In genomic region chr15:63717812-63718211, GRCm38 (mm10) we compare ENCODE assay signal across 23 mouse cellular contexts.
DNase-seq lines count a peak whose midpoint lies in the region; ATAC-seq lines count a peak whose summit lies in the region.
"Had no signal": no experiment of that assay in that cellular context is flagged by ENCODE, and none has a peak within 500 bp of the region (broad histone marks: within the 10 kb centered on the region; RNA-seq: fewer than 3 reads in every experiment).

No protein-coding gene starts in this region.

- H3K4me3 ChIP-seq in intestine, embryonic 14.5 days (ENCODE audit: low read depth, low read length) = no peak overlapping the region
- no peak overlapping the region for H3K4me3 ChIP-seq in intestine, embryonic 15.5 days (replicated peaks)
- no peak overlapping the region for H3K4me3 ChIP-seq in limb, embryonic 10.5 days
- H3K4me3 ChIP-seq in limb, embryonic 11.5 days (ENCODE audit: low read depth, low read length) = no peak overlapping the region
- H3K4me3 ChIP-seq in limb, embryonic 13.5 days = no peak overlapping the region
- no peak overlapping the region for H3K4me3 ChIP-seq in midbrain, embryonic 14.5 days (replicated peaks; ENCODE audit: low read depth, low read length)
- H3K4me3 ChIP-seq: embryonic facial prominence, embryonic 13.5 days; embryonic facial prominence, embryonic 15.5 days; erythroblast, embryonic 14.5 days; forebrain, embryonic 10.5 days; forebrain, embryonic 12.5 days had no signal

- 0 out of 2 replicates have a peak, but pooled peaks cover 1% of the 10 kb centered on the region for H3K4me1 ChIP-seq in intestine, embryonic 14.5 days (replicated peaks; ENCODE audit: control insufficient read depth, insufficient read depth, low read length)
- 0 out of 2 replicates have a peak, but pooled peaks cover under 1% of the 10 kb centered on the region for H3K4me1 ChIP-seq in intestine, embryonic 15.5 days (replicated peaks)
- H3K4me1 ChIP-seq in limb, embryonic 10.5 days = peaks cover 14% of the 10 kb centered on the region
- no peaks in the 10 kb centered on the region for H3K4me1 ChIP-seq in limb, embryonic 11.5 days (ENCODE audit: control insufficient read depth, insufficient read depth, low read length)
- H3K4me1 ChIP-seq in limb, embryonic 13.5 days = 0 out of 2 replicates have a peak, but pooled peaks cover 5% of the 10 kb centered on the region
- no peaks in the 10 kb centered on the region for H3K4me1 ChIP-seq in midbrain, embryonic 14.5 days (ENCODE audit: control insufficient read depth, insufficient read depth, low read length)
- H3K4me1 ChIP-seq: embryonic facial prominence, embryonic 13.5 days; embryonic facial prominence, embryonic 15.5 days; forebrain, embryonic 12.5 days had no signal

- H3K36me3 ChIP-seq in intestine, embryonic 14.5 days (ENCODE audit: control insufficient read depth, insufficient read depth, low read length) = no peaks in the 10 kb centered on the region
- H3K36me3 ChIP-seq in intestine, embryonic 15.5 days = no peaks in the 10 kb centered on the region
- H3K36me3 ChIP-seq in limb, embryonic 10.5 days = no peaks in the 10 kb centered on the region
- H3K36me3 ChIP-seq in limb, embryonic 11.5 days (ENCODE audit: control insufficient read depth, insufficient read depth, low read length) = no peaks in the 10 kb centered on the region
- H3K36me3 ChIP-seq in limb, embryonic 13.5 days = no peaks in the 10 kb centered on the region
- no peaks in the 10 kb centered on the region for H3K36me3 ChIP-seq in midbrain, embryonic 14.5 days (ENCODE audit: control insufficient read depth, insufficient read depth, low read length)
- H3K36me3 ChIP-seq: embryonic facial prominence, embryonic 13.5 days; embryonic facial prominence, embryonic 15.5 days; forebrain, embryonic 10.5 days; forebrain, embryonic 12.5 days had no signal

- H3K27me3 ChIP-seq in intestine, embryonic 14.5 days (replicated peaks; ENCODE audit: control insufficient read depth, insufficient read depth, low read length) = no peaks in the 10 kb centered on the region
- H3K27me3 ChIP-seq in intestine, embryonic 15.5 days (replicated peaks) = no peaks in the 10 kb centered on the region
- H3K27me3 ChIP-seq in limb, embryonic 10.5 days (ENCODE audit: low read depth, poor library complexity, severe bottlenecking) = no peaks in the 10 kb centered on the region
- no peaks in the 10 kb centered on the region for H3K27me3 ChIP-seq in limb, embryonic 11.5 days (ENCODE audit: control insufficient read depth, insufficient read depth, low read length)
- no peaks in the 10 kb centered on the region for H3K27me3 ChIP-seq in limb, embryonic 13.5 days
- no peaks in the 10 kb centered on the region for H3K27me3 ChIP-seq in midbrain, embryonic 14.5 days (ENCODE audit: control insufficient read depth, insufficient read depth, low read length)
- H3K27me3 ChIP-seq: embryonic facial prominence, embryonic 13.5 days; embryonic facial prominence, embryonic 15.5 days; forebrain, embryonic 12.5 days had no signal

- WGBS in intestine, embryonic 14.5 days = 83% methylated on average over 8 of the region's 8 CpGs
- 81% methylated on average over 8 of the region's 8 CpGs for WGBS in intestine, embryonic 15.5 days
- 86% methylated on average over 8 of the region's 8 CpGs for WGBS in limb, embryonic 10.5 days
- WGBS in limb, embryonic 11.5 days = 84% methylated on average over 8 of the region's 8 CpGs
- 46% methylated on average over 8 of the region's 8 CpGs for WGBS in limb, embryonic 13.5 days
- 97% methylated on average over 8 of the region's 8 CpGs for whole genome bisulfite sequencing in midbrain, embryonic 14.5 days

- peak; percentile 45 for DNase-seq in intestine, embryonic 14.5 days (ENCODE audit: low spot score)
- peak; percentile 28 for DNase-seq in limb, embryonic 10.5 days (ENCODE audit: low spot score)
- DNase-seq in limb, embryonic 11.5 days (ENCODE audit: low spot score) = no peak
- no peak for DNase-seq in midbrain, embryonic 14.5 days
- DNase-seq in kidney, postnatal 14 days = no peak
- DNase-seq: adrenal gland, adult 2 months; adrenal gland, postnatal 10 days; adrenal gland, postnatal 25 days; cerebellum, adult 11 months; cerebellum, adult 18-20 months; cerebellum, adult 8-10 months; cerebellum, adult 9-11 months; cerebellum, postnatal 14 days; cerebellum, postnatal 36 days; embryo, embryonic 11 days had no signal

- no peaks in the 10 kb centered on the region for H3K9me3 ChIP-seq in intestine, embryonic 14.5 days (ENCODE audit: control insufficient read depth, low read length)
- no peaks in the 10 kb centered on the region for H3K9me3 ChIP-seq in intestine, embryonic 15.5 days
- H3K9me3 ChIP-seq in limb, embryonic 10.5 days (replicated peaks) = no peaks in the 10 kb centered on the region
- no peaks in the 10 kb centered on the region for H3K9me3 ChIP-seq in limb, embryonic 11.5 days (ENCODE audit: control insufficient read depth, low read length)
- no peaks in the 10 kb centered on the region for H3K9me3 ChIP-seq in limb, embryonic 13.5 days
- no peaks in the 10 kb centered on the region for H3K9me3 ChIP-seq in midbrain, embryonic 14.5 days (ENCODE audit: control insufficient read depth, low read length)
- H3K9me3 ChIP-seq: embryonic facial prominence, embryonic 13.5 days; embryonic facial prominence, embryonic 15.5 days; forebrain, embryonic 10.5 days; forebrain, embryonic 12.5 days had no signal

- H3K4me2 ChIP-seq in intestine, embryonic 14.5 days (ENCODE audit: low read length) = no peak overlapping the region
- no peak overlapping the region for H3K4me2 ChIP-seq in intestine, embryonic 15.5 days (replicated peaks)
- no peak overlapping the region for H3K4me2 ChIP-seq in limb, embryonic 11.5 days (ENCODE audit: low read depth, severe bottlenecking)
- H3K4me2 ChIP-seq in limb, embryonic 13.5 days (replicated peaks) = no peak overlapping the region
- H3K4me2 ChIP-seq in midbrain, embryonic 14.5 days (ENCODE audit: low read length) = no peak overlapping the region
- H3K4me2 ChIP-seq: embryonic facial prominence, embryonic 13.5 days; embryonic facial prominence, embryonic 15.5 days; forebrain, embryonic 12.5 days had no signal

- ATAC-seq in intestine, embryonic 14.5 days (replicated peaks; ENCODE audit: low FRiP score, low TSS enrichment, low read depth) = no peak
- ATAC-seq in intestine, embryonic 15.5 days = no peak
- ATAC-seq in limb, embryonic 11.5 days (ENCODE audit: insufficient number of reproducible peaks, low FRiP score, low TSS enrichment, low read depth) = 0 out of 2 replicates have a peak, but pooled peaks have one; percentile 17
- ATAC-seq in limb, embryonic 13.5 days (ENCODE audit: low FRiP score, low read depth) = peak; percentile 75; the same call in 1 of the 2 replicates
- ATAC-seq in midbrain, embryonic 14.5 days (ENCODE audit: low FRiP score, low TSS enrichment) = no peak
- ATAC-seq: forebrain, embryonic 14.5 days had no signal

- no peak overlapping the region for H3K9ac ChIP-seq in intestine, embryonic 14.5 days (ENCODE audit: low read length)
- no peak overlapping the region for H3K9ac ChIP-seq in intestine, embryonic 15.5 days
- no peak overlapping the region for H3K9ac ChIP-seq in limb, embryonic 11.5 days (ENCODE audit: low read length)
- no peak overlapping the region for H3K9ac ChIP-seq in limb, embryonic 13.5 days
- no peak overlapping the region for H3K9ac ChIP-seq in midbrain, embryonic 14.5 days (replicated peaks; ENCODE audit: low read length)
- H3K9ac ChIP-seq: embryonic facial prominence, embryonic 13.5 days; embryonic facial prominence, embryonic 15.5 days; forebrain, embryonic 12.5 days had no signal

- H3K27ac ChIP-seq in intestine, embryonic 14.5 days (ENCODE audit: low read depth) = no peak overlapping the region
- no peak overlapping the region for H3K27ac ChIP-seq in intestine, embryonic 15.5 days
- H3K27ac ChIP-seq in limb, embryonic 10.5 days = no peak overlapping the region
- H3K27ac ChIP-seq in limb, embryonic 11.5 days (replicated peaks; ENCODE audit: low read depth, low read length) = no peak overlapping the region
- H3K27ac ChIP-seq in limb, embryonic 13.5 days = no peak overlapping the region
- no peak overlapping the region for H3K27ac ChIP-seq in midbrain, embryonic 14.5 days (replicated peaks; ENCODE audit: low read depth, low read length)
- H3K27ac ChIP-seq: embryonic facial prominence, embryonic 13.5 days; embryonic facial prominence, embryonic 15.5 days; forebrain, embryonic 10.5 days; forebrain, embryonic 12.5 days had no signal

Comparison
In these comparisons a context has a peak if more than half of its experiments do, and no peak if none do; other contexts are left out.
1. DNase-seq: peak in intestine, embryonic 14.5 days (single experiment) and limb, embryonic 10.5 days (single experiment); none in limb, embryonic 11.5 days (single experiment), midbrain, embryonic 14.5 days (single experiment) and kidney, postnatal 14 days (single experiment).
2. ATAC-seq: peak in limb, embryonic 11.5 days (single experiment) and limb, embryonic 13.5 days (single experiment); none in intestine, embryonic 14.5 days (single experiment), intestine, embryonic 15.5 days (single experiment) and midbrain, embryonic 14.5 days (single experiment).